Mouse (Mus musculus) limb, embryonic 14.5 days (tissue): Measurements from ENCODE around the gene Nlgn3. TPM values are rescaled to one million over a fixed set of nuclear protein-coding genes. Genes with fewer than 3 reads are reported as not detected.

Source experiments
- ATAC-seq: fragments of 200-750 bp; cut with Nextera tagmentation; 2 replicates; pipeline ENCODE4 v1.8.0; 2017; ENCODE audit warnings: low read depth, moderate number of reproducible peaks, moderate TSS enrichment; ENCODE audit not compliant: low FRiP score
- DNase-seq: peaks from one replicate; pipeline ENCODE4 v3.0.0-alpha.2; 2015; ENCODE audit warnings: low spot score
- H3K27ac ChIP-seq: fragments of 300-500 bp; sonication (generic); replicated peaks from 2 replicates; pipeline ENCODE4 v1.5.1; 2014; ENCODE audit warnings: low read depth, mild to moderate bottlenecking, low read length, moderate library complexity, mixed read lengths
- H3K27me3 ChIP-seq: fragments of 300-500 bp; sonication (generic); 2 replicates; pipeline ENCODE4 v1.6.1; 2014; ENCODE audit warnings: low read length, mixed read lengths; ENCODE audit not compliant: control insufficient read depth, insufficient read depth
- H3K36me3 ChIP-seq: fragments of 300-500 bp; sonication (generic); 2 replicates; pipeline ENCODE4 v1.6.1; 2014; ENCODE audit warnings: mild to moderate bottlenecking, low read length, moderate library complexity, mixed read lengths; ENCODE audit not compliant: control insufficient read depth, insufficient read depth
- H3K4me1 ChIP-seq: fragments of 300-500 bp; sonication (generic); 2 replicates; pipeline ENCODE4 v1.6.1; 2014; ENCODE audit warnings: antibody characterized with exemption, low read length, mixed read lengths; ENCODE audit not compliant: control insufficient read depth, insufficient read depth
- H3K4me2 ChIP-seq: fragments of 300-500 bp; sonication (generic); replicated peaks from 2 replicates; pipeline ENCODE4 v1.6.1; 2014; ENCODE audit warnings: low read depth, mild to moderate bottlenecking, low read length, moderate library complexity; ENCODE audit not compliant: severe bottlenecking
- H3K4me3 ChIP-seq: fragments of 300-500 bp; sonication (generic); replicated peaks from 2 replicates; pipeline ENCODE4 v1.5.1; 2014; ENCODE audit warnings: low read length
- H3K9ac ChIP-seq: fragments of 300-500 bp; sonication (generic); 2 replicates; pipeline ENCODE4 v1.6.1; 2014; ENCODE audit warnings: mild to moderate bottlenecking, low read depth, low read length, moderate library complexity; ENCODE audit not compliant: severe bottlenecking
- H3K9me3 ChIP-seq: fragments of 300-500 bp; sonication (generic); 2 replicates; pipeline ENCODE4 v1.6.1; 2016; ENCODE audit warnings: low read length; ENCODE audit not compliant: control insufficient read depth
- POLR2A ChIP-seq: fragments of 200-500 bp; IDR thresholded peaks from 2 replicates; pipeline ENCODE4 v1.8.0; 2012; ENCODE audit warnings: inconsistent platforms, mild to moderate bottlenecking, moderate library complexity, borderline replicate concordance; ENCODE audit not compliant: insufficient read depth, insufficient read length; ENCODE audit errors: extremely low read depth
- WGBS: fragments of 180-500 bp; shearing (Covaris S2); extraction: QIAGEN DNeasy Blood & Tissue Kit; methylation state at CpG from one replicate; pipeline ENCODE4 v1.1.7; 2014; 5-methylcytosine and 5-hydroxymethylcytosine counted together
- polyA plus RNA-seq, 2 experiments: library from polyadenylated mRNA; depleted of rRNA in 1 of 2; stranded (reverse) in 1 of 2; unstranded in 1 of 2; fragments of >200 nt; fragmentation: Nextera tagmentation in 1 of 2; extraction: Ambion mirVana in 1 of 2; gene quantifications; 2 replicates each; pipeline versions ENCODE4 v1.2.1 to v1.2.3; 2012 to 2014

Nlgn3 gene
- polyA plus RNA-seq, 2 experiments, result 10.3 to 18.2 TPM

DNA sequence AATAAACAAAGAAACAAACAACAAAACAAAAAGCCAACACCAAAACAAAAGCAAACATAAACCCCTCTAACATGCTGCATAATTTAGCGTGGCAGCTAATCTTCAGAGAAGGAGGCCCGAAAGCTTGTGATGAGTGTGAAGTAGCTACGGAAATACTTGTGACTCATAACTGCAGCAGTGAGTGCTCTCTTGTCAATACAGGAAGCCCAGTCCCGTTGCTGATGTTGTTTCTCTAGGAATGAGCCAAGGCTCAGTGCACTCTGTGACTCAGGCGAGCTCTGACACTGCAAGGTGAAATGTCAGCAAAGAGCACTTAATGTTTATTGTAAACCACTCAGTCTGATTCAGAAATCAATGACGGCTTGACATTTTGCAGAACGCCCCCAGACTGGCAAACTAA lies 70.0 kb downstream of the Nlgn3 start:
- Histone ChIP-seq H3K4me2 (no peak overlapping the region), H3K36me3 (no peaks in the 10 kb centered on the region), H3K4me3 (no peak overlapping the region), H3K27me3 (no peaks in the 10 kb centered on the region), H3K4me1 (no peaks in the 10 kb centered on the region), H3K27ac (no peak overlapping the region), H3K9ac (no peak overlapping the region), H3K9me3 (no peaks in the 10 kb centered on the region)
- 74% methylated on average over 7 of the region's 7 CpGs for WGBS
- ATAC-seq (no peak), DNase-seq (no peak)
- TF ChIP-seq POLR2A, result no peak

DNA sequence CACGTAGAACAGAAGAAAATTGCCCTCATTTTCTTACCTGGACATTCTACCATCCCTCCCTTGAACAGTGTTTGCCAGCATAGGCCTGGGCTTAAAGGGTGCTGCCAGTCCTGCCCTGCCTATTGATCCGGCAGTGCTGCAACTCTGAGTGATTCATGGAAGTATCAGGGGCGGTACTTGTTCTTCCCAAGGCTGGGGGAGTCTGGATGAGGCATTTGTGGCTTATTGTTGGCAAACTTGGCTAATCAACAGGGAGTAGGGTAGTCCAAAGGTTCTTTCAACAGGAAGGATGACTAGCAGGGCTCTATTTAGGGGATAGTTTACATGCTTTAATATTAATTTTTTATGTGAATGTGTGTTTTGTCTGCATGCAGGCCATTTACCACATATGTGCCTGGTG lies 71.6 kb downstream of the Nlgn3 start:
- H3K4me3 ChIP-seq, result no peak overlapping the region
- 68% methylated on average over 3 of the region's 3 CpGs for WGBS
- ATAC-seq (no peak), DNase-seq (no peak)
- no peak overlapping the region for H3K27ac ChIP-seq
- no peak overlapping the region for H3K4me2 ChIP-seq
- no peaks in the 10 kb centered on the region for H3K4me1 ChIP-seq
- H3K9me3 ChIP-seq, result no peaks in the 10 kb centered on the region
- H3K27me3 ChIP-seq, result no peaks in the 10 kb centered on the region
- H3K36me3 ChIP-seq, result no peaks in the 10 kb centered on the region
- no peak overlapping the region for H3K9ac ChIP-seq
- TF ChIP-seq POLR2A, result no peak

DNA sequence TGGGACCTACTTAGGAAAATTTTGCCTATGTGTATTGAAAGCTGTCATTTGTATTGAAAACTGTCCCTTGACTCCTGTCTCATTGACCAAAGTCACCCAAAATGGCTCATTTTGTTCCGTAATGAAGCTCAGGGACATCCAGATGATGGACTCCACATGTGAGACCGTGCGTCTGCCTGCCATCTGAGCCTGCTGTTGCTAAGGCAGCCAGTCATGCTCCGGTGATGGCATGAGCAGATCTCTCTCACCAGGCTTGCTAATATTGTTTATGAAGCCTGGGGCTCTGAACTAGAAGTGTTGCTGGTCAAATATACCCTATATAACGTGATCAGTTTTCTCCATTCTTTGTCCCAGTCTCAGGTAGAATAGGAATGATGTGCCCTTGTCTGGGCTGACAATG lies 74.0 kb downstream of the Nlgn3 start:
- ATAC-seq (no peak), DNase-seq (no peak)
- WGBS, result 52% methylated on average over 5 of the region's 5 CpGs
- TF ChIP-seq POLR2A, result no peak
- Histone ChIP-seq H3K36me3 (no peaks in the 10 kb centered on the region), H3K4me3 (no peak overlapping the region), H3K4me2 (no peak overlapping the region), H3K27ac (no peak overlapping the region), H3K9me3 (no peaks in the 10 kb centered on the region), H3K9ac (no peak overlapping the region), H3K27me3 (no peaks in the 10 kb centered on the region), H3K4me1 (no peaks in the 10 kb centered on the region)

Other genes with a start within 250 kb of the Nlgn3 start
- gene Tex11, start 239.5 kb upstream of the Nlgn3 start, polyA plus RNA-seq (2012; rRNA removed), result 0.03 and 0.04 TPM in 2 replicates
- gene Tex11, start 239.5 kb upstream of the Nlgn3 start, polyA plus RNA-seq (2014; fragmentation: Nextera tagmentation; extraction: Ambion mirVana), result 0.22 TPM in 1 of 2 replicates, not detected in the other
- 6.1 and 7.7 TPM in 2 replicates for gene Slc7a3, start 213.1 kb upstream of the Nlgn3 start, polyA plus RNA-seq (2012; rRNA removed)
- 2.6 and 3.0 TPM in 2 replicates for gene Slc7a3, start 213.1 kb upstream of the Nlgn3 start, polyA plus RNA-seq (2014; fragmentation: Nextera tagmentation; extraction: Ambion mirVana)
- 37.9 and 42.1 TPM in 2 replicates for gene Snx12, start 76.6 kb upstream of the Nlgn3 start, polyA plus RNA-seq (2012; rRNA removed)
- 52.8 and 56.2 TPM in 2 replicates for gene Snx12, start 76.6 kb upstream of the Nlgn3 start, polyA plus RNA-seq (2014; fragmentation: Nextera tagmentation; extraction: Ambion mirVana)
- 48.1 and 70.4 TPM in 2 replicates for gene Foxo4, start 44.6 kb upstream of the Nlgn3 start, polyA plus RNA-seq (2012; rRNA removed)
- gene Foxo4, start 44.6 kb upstream of the Nlgn3 start, polyA plus RNA-seq (2014; fragmentation: Nextera tagmentation; extraction: Ambion mirVana), result 5.0 and 5.6 TPM in 2 replicates
- gene Gm614, start 35.2 kb upstream of the Nlgn3 start, polyA plus RNA-seq (2012; rRNA removed), result 0.15 TPM in 1 of 2 replicates, not detected in the other
- gene Gm614, start 35.2 kb upstream of the Nlgn3 start, polyA plus RNA-seq (2014; fragmentation: Nextera tagmentation; extraction: Ambion mirVana), result not detected in 2 replicates
- 14.0 and 14.9 TPM in 2 replicates for gene Il2rg, start 30.9 kb upstream of the Nlgn3 start, polyA plus RNA-seq (2012; rRNA removed)
- gene Il2rg, start 30.9 kb upstream of the Nlgn3 start, polyA plus RNA-seq (2014; fragmentation: Nextera tagmentation; extraction: Ambion mirVana), result 14.9 and 15.1 TPM in 2 replicates
- not detected in 2 replicates for gene Gm20489, start 30.1 kb upstream of the Nlgn3 start, polyA plus RNA-seq (2012; rRNA removed)
- not detected in 2 replicates for gene Gm20489, start 30.1 kb upstream of the Nlgn3 start, polyA plus RNA-seq (2014; fragmentation: Nextera tagmentation; extraction: Ambion mirVana)
- gene Med12, start 25.1 kb upstream of the Nlgn3 start, polyA plus RNA-seq (2012; rRNA removed), result 122 and 193 TPM in 2 replicates
- 41.7 and 55.7 TPM in 2 replicates for gene Med12, start 25.1 kb upstream of the Nlgn3 start, polyA plus RNA-seq (2014; fragmentation: Nextera tagmentation; extraction: Ambion mirVana)
- 0.09 and 0.19 TPM in 2 replicates for gene Gjb1, start 77.2 kb downstream of the Nlgn3 start, polyA plus RNA-seq (2012; rRNA removed)
- not detected in 2 replicates for gene Gjb1, start 77.2 kb downstream of the Nlgn3 start, polyA plus RNA-seq (2014; fragmentation: Nextera tagmentation; extraction: Ambion mirVana)
- 105 and 118 TPM in 2 replicates for gene Zmym3, start 121.7 kb downstream of the Nlgn3 start, polyA plus RNA-seq (2012; rRNA removed)
- gene Zmym3, start 121.7 kb downstream of the Nlgn3 start, polyA plus RNA-seq (2014; fragmentation: Nextera tagmentation; extraction: Ambion mirVana), result 30.4 and 36.5 TPM in 2 replicates
- gene Nono, start 130.2 kb downstream of the Nlgn3 start, polyA plus RNA-seq (2012; rRNA removed), result 402 and 421 TPM in 2 replicates
- 362 and 397 TPM in 2 replicates for gene Nono, start 130.2 kb downstream of the Nlgn3 start, polyA plus RNA-seq (2014; fragmentation: Nextera tagmentation; extraction: Ambion mirVana)
- gene Itgb1bp2, start 149.9 kb downstream of the Nlgn3 start, polyA plus RNA-seq (2012; rRNA removed), result 55.3 and 70.9 TPM in 2 replicates
- 35.2 and 47.0 TPM in 2 replicates for gene Itgb1bp2, start 149.9 kb downstream of the Nlgn3 start, polyA plus RNA-seq (2014; fragmentation: Nextera tagmentation; extraction: Ambion mirVana)
- gene Taf1, start 233.6 kb downstream of the Nlgn3 start, polyA plus RNA-seq (2012; rRNA removed), result 14.9 and 31.7 TPM in 2 replicates
- 14.4 and 16.7 TPM in 2 replicates for gene Taf1, start 233.6 kb downstream of the Nlgn3 start, polyA plus RNA-seq (2014; fragmentation: Nextera tagmentation; extraction: Ambion mirVana)